Mouse (Mus musculus): Measurements from ENCODE around the gene Fem1b.

Fem1b gene

GRCm38 (mm10) chr9:62781965-62782364 is 29.8 kb downstream of the Fem1b start:
- no peak for DNase-seq (ENCODE audit: low read depth, low spot score)

GRCm38 (mm10) chr9:62778721-62779120 is 33.0 kb downstream of the Fem1b start:
- DNase-seq (ENCODE audit: low read depth, low spot score), result no peak

GRCm38 (mm10) chr9:62777461-62777860 is 34.3 kb downstream of the Fem1b start:
- DNase-seq (ENCODE audit: low read depth, low spot score), result peak; percentile 57

GRCm38 (mm10) chr9:62775464-62775863 is 36.3 kb downstream of the Fem1b start:
- no peak for DNase-seq (ENCODE audit: low read depth, low spot score)

GRCm38 (mm10) chr9:62772746-62773145 is 39.0 kb downstream of the Fem1b start:
- no peak for DNase-seq (ENCODE audit: low read depth, low spot score)

GRCm38 (mm10) chr9:62768361-62768760 is 43.4 kb downstream of the Fem1b start:
- DNase-seq (ENCODE audit: low read depth, low spot score), result no peak

- no peak for DNase-seq (ENCODE audit: low read depth, low spot score)
Measured at GRCm38 (mm10) chr9:62767464-62767863, 44.3 kb downstream of the Fem1b start.

GRCm38 (mm10) chr9:62765346-62765745 is 46.4 kb downstream of the Fem1b start:
- no peak for DNase-seq (ENCODE audit: low read depth, low spot score)

- no peak for DNase-seq (ENCODE audit: low read depth, low spot score)
Measured at GRCm38 (mm10) chr9:62763478-62763877, 48.3 kb downstream of the Fem1b start.

- DNase-seq (ENCODE audit: low read depth, low spot score), result no peak
Measured at GRCm38 (mm10) chr9:62759601-62760000, 52.1 kb downstream of the Fem1b start.

- no peak for DNase-seq (ENCODE audit: low read depth, low spot score)
Measured at GRCm38 (mm10) chr9:62758288-62758687, 53.4 kb downstream of the Fem1b start.

GRCm38 (mm10) chr9:62750381-62750780 is 61.4 kb downstream of the Fem1b start:
- DNase-seq (ENCODE audit: low read depth, low spot score), result no peak

GRCm38 (mm10) chr9:62749666-62750065 is 62.1 kb downstream of the Fem1b start:
- no peak for DNase-seq (ENCODE audit: low read depth, low spot score)

- no peak for DNase-seq (ENCODE audit: low read depth, low spot score)
Measured at GRCm38 (mm10) chr9:62746646-62747045, 65.1 kb downstream of the Fem1b start.

- peak; percentile 36 for DNase-seq (ENCODE audit: low read depth, low spot score)
Measured at GRCm38 (mm10) chr9:62744558-62745275, 67.0 kb downstream of the Fem1b start.
